In genomic region chr10:25723966-25724365, GRCm38 (mm10) we compare ENCODE assay signal across 20 mouse cellular contexts.
"Had no signal": no experiment of that assay in that cellular context is flagged by ENCODE, and none has a peak within 500 bp of the region (broad histone marks: within the 10 kb centered on the region; RNA-seq: fewer than 3 reads in every experiment).

No protein-coding gene starts in this region.

- ATAC-seq: forebrain, embryonic 13.5 days; forebrain, embryonic 14.5 days; forebrain, embryonic 15.5 days; forebrain, embryonic 16.5 days had no signal

- DNase-seq: cerebellum, adult 8-10 months; cerebellum, adult 9-10 months; cerebellum, adult 9-11 months; cerebellum, postnatal 10 days; cerebellum, postnatal 14 days; cerebellum, postnatal 25 days; cerebellum, postnatal 36 days; embryo, embryonic 11 days; forebrain, postnatal 0 days; gastrocnemius, adult 2 months; gastrocnemius, postnatal 10 days; gastrocnemius, postnatal 14 days; gastrocnemius, postnatal 25 days; gastrocnemius, postnatal 36 days; heart, adult 18-20 months; heart, adult 2 months had no signal
